Mouse (Mus musculus) midbrain, embryonic 10.5 days (tissue): ENCODE measurements around the gene Frmd5. TPM values are rescaled to one million over a fixed set of nuclear protein-coding genes. Genes with fewer than 3 reads are reported as not detected.

Experiments used
- DNase-seq: peaks from one replicate; pipeline ENCODE4 v3.0.0-alpha.2; 2017; ENCODE audit warnings: low spot score
- H3K27ac ChIP-seq: fragments of 300-500 bp; sonication (generic); replicated peaks from 2 replicates; pipeline ENCODE4 v1.5.1; 2016; ENCODE audit warnings: mild to moderate bottlenecking
- H3K27me3 ChIP-seq: fragments of 300-500 bp; sonication (generic); 2 replicates; pipeline ENCODE4 v1.6.1; 2016; ENCODE audit warnings: low read depth, mild to moderate bottlenecking; ENCODE audit not compliant: poor library complexity, severe bottlenecking
- H3K36me3 ChIP-seq: fragments of 300-500 bp; sonication (generic); 2 replicates; pipeline ENCODE4 v1.6.1; 2016; ENCODE audit warnings: mild to moderate bottlenecking, moderate library complexity
- H3K4me1 ChIP-seq: fragments of 300-500 bp; sonication (generic); 2 replicates; pipeline ENCODE4 v1.6.1; 2016
- H3K4me3 ChIP-seq: fragments of 300-500 bp; sonication (generic); 2 replicates; pipeline ENCODE4 v1.5.1; 2016; ENCODE audit warnings: mild to moderate bottlenecking, moderate library complexity
- H3K9me3 ChIP-seq: fragments of 300-500 bp; sonication (generic); replicated peaks from 2 replicates; pipeline ENCODE4 v1.6.1; 2016; ENCODE audit warnings: mild to moderate bottlenecking
- WGBS: fragments of 180-500 bp; shearing (Covaris S2); methylation state at CpG from one replicate; pipeline ENCODE4 v1.1.7; 2016; 5-methylcytosine and 5-hydroxymethylcytosine counted together
- polyA plus RNA-seq: library from polyadenylated mRNA; unstranded; fragments of >200 nt; fragmentation: Nextera tagmentation; extraction: Ambion mirVana; gene quantifications from 2 replicates; pipeline ENCODE4 v1.2.1, GENCODE M21; 2016

The Frmd5 gene
- polyA plus RNA-seq, 1 experiment from 2014 or later = 10.9 TPM

DNA sequence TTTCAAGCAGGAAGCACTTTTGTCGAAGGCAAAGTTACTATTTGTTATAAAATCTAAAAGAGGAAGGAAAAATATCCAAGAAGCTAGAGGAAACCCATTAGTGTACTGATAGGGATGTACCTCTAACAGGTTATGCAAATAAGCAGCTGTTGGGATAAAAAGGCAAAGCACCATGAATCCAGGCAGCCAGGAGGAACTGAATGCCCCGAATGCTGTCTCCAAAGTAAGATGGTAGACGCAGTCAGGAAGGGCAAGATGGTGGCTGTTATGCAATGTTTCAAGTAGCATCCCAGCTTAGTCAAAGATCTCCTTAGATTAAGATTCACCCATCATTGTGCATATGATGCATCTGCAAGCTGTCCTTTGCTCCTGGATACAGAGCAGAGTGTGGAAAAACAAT is 2.2 kb upstream of the Frmd5 start:
- no peaks in the 10 kb centered on the region for H3K9me3 ChIP-seq
- H3K27ac ChIP-seq = no peak overlapping the region
- no peaks in the 10 kb centered on the region for H3K36me3 ChIP-seq
- WGBS = 84% methylated on average over 3 of the region's 3 CpGs
- H3K27me3 ChIP-seq = peaks cover 40% of the 10 kb centered on the region
- no peak overlapping the region for H3K4me3 ChIP-seq
- H3K4me1 ChIP-seq = peaks cover 29% of the 10 kb centered on the region
- no peak for DNase-seq

DNA sequence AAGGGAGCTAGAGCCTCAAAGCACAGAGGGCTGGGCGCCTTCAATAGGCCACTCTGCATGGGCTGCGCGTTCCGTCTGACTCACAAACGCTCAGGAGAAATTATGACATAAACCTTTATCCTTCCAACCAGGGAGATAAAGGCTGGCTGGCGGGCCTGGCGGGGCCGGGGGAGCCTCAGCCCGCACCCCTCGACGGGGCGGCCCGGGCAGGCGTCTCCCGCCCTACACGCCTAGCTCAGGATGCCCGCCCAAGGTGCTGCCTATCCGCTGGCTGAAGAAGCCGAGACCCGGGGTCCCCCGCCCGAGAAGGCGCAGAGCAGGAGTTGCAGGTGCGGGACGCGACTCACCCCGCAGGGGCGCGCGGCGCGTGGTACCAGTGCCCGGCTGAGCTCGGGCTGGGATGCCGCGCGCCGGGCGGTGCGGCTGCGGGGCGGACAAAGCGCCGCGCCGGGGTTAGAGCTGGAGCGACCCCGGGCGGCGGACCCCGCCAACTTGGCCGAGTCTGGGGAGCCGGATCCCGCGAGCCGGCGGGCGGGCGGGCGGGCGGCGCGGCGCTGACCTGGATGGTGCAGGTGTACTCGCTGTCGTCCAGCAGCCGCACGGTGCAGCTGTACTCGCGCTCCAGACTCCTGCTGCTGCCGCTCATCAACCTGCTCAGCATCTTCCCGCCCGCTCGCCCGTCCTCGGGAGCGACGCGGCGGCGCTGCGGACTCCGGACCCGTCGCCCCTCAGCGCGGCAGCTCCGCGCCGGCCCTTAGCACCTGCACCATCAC is 530 bp downstream of the Frmd5 start:
- peaks cover 37% of the 10 kb centered on the region for H3K4me1 ChIP-seq
- H3K27me3 ChIP-seq = peaks cover 40% of the 10 kb centered on the region
- peak; percentile 78 for DNase-seq
- peak overlapping the region; percentile 69 for H3K4me3 ChIP-seq
- no peaks in the 10 kb centered on the region for H3K36me3 ChIP-seq
- H3K9me3 ChIP-seq = no peaks in the 10 kb centered on the region
- under 1% methylated on average over 86 of the region's 90 CpGs for WGBS
- H3K27ac ChIP-seq = peak overlapping the region; percentile 88

DNA sequence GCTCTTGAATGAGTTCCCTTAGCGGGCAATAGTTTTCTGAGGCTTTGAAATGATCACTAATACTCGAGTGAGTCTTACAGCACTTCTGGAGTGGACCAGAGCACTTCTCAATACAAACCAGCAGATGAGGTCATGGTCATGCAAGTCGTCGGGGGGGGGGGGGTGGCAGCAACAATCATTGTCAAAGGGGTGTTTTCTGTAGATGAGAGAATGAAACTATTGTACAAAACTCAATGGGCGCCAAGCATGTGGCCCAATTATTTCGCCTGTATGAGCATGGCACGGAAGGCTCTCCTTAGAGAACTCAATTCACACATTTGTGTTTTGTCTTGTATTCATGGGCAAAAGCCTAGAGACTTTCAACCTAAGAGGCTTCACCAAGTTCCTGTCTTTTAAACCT is 7.8 kb downstream of the Frmd5 start:
- no peaks in the 10 kb centered on the region for H3K27me3 ChIP-seq
- H3K4me3 ChIP-seq = no peak overlapping the region
- no peak overlapping the region for H3K27ac ChIP-seq
- H3K36me3 ChIP-seq = peaks cover 8% of the 10 kb centered on the region
- no peak for DNase-seq
- peaks cover 11% of the 10 kb centered on the region for H3K4me1 ChIP-seq
- H3K9me3 ChIP-seq = no peaks in the 10 kb centered on the region
- WGBS = 87% methylated on average over 7 of the region's 7 CpGs

DNA sequence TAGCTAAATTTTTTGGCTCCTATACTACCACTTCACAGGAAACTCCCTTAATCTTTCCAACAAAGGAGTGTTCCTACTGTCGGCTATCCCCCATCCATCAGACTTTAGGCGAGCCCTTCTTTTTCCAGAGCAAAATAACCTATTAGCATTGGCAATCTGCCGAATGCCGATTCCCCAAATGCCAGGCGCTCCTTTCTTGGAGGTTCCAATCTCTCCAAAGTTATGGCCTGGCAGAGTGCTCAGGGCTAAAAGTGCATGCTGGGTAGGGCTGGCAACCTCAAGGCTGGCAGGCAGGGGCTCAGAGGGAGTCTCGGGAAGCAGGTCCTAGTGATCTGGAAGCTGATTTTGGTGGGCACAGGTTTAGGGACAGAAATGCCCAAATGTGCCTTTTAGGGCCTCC is 10.9 kb downstream of the Frmd5 start:
- no peaks in the 10 kb centered on the region for H3K9me3 ChIP-seq
- H3K27ac ChIP-seq = no peak overlapping the region
- H3K36me3 ChIP-seq = peaks cover 8% of the 10 kb centered on the region
- H3K4me1 ChIP-seq = no peaks in the 10 kb centered on the region
- H3K27me3 ChIP-seq = no peaks in the 10 kb centered on the region
- WGBS = 89% methylated on average over 6 of the region's 6 CpGs
- no peak overlapping the region for H3K4me3 ChIP-seq
- DNase-seq = no peak

DNA sequence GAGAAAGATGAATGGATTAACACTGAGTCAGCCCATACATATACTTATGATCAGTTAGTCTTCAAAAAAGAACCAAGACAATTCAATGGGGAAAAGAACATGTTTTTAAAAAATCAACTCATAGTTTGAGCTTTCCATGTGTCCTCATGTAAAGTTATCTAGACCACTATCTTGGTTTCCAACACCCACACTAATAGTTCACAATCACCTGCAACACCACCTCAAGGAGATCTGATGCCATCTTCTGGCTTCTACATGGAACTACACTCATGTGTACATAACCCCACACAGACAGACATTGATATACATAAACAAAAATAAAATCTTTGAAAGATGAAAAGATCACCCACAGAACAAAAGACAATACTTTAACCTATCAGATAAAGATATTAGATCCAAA is 17.1 kb downstream of the Frmd5 start:
- no peaks in the 10 kb centered on the region for H3K9me3 ChIP-seq
- H3K27ac ChIP-seq = no peak overlapping the region
- peaks cover 7% of the 10 kb centered on the region; the same call in 1 of the 2 replicates for H3K4me1 ChIP-seq
- peaks cover 7% of the 10 kb centered on the region for H3K36me3 ChIP-seq
- no peaks in the 10 kb centered on the region for H3K27me3 ChIP-seq
- DNase-seq = no peak
- H3K4me3 ChIP-seq = no peak overlapping the region

DNA sequence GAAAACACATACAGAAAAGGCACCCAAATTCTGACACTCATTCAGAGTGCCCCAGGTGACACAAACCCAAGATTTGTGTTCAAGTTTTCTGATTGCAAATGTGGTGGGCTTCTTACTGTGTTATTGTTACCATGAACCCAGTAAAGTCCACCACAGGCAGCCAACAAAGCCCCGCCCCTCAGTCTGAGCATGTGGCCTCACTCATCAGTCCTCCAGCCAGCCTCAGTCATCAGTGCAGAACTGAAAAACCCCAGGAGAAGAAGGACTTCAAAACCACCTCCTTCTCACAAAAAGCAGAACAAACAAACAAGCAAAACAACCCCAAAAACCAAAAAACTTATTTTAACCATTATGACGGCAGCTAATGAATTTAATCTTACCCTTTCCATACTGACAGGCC is 18.5 kb downstream of the Frmd5 start:
- Histone ChIP-seq H3K27ac (no peak overlapping the region), H3K27me3 (no peaks in the 10 kb centered on the region), H3K9me3 (no peaks in the 10 kb centered on the region), H3K36me3 (peaks cover 7% of the 10 kb centered on the region), H3K4me3 (no peak overlapping the region), H3K4me1 (peaks cover 7% of the 10 kb centered on the region; the same call in 1 of the 2 replicates)
- 81% methylated on average over 2 of the region's 2 CpGs for WGBS
- DNase-seq = no peak

DNA sequence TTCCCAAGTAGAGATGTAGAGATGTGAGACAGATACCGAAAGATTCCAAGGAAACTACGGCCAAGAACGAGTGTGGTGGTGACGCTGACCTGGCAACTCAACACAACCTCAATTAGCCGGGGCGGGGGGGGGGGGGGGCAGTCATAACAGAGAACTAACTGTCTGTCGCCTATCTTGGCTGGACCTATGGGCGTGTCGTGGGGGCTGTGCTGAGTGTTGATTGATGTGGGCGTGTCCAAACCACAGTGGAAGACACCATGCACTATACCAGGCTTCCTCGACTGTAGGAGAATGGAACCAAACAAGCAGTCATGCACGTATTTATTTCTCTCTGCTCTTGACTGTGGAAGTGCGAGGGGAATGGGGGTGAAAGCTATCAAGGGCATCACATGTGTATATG is 19.1 kb downstream of the Frmd5 start:
- no peak for DNase-seq
- H3K9me3 ChIP-seq = no peaks in the 10 kb centered on the region
- H3K4me3 ChIP-seq = no peak overlapping the region
- H3K27me3 ChIP-seq = no peaks in the 10 kb centered on the region
- 79% methylated on average over 13 of the region's 13 CpGs for WGBS
- H3K36me3 ChIP-seq = peaks cover 7% of the 10 kb centered on the region
- H3K4me1 ChIP-seq = peaks cover 7% of the 10 kb centered on the region; the same call in 1 of the 2 replicates
- no peak overlapping the region for H3K27ac ChIP-seq

DNA sequence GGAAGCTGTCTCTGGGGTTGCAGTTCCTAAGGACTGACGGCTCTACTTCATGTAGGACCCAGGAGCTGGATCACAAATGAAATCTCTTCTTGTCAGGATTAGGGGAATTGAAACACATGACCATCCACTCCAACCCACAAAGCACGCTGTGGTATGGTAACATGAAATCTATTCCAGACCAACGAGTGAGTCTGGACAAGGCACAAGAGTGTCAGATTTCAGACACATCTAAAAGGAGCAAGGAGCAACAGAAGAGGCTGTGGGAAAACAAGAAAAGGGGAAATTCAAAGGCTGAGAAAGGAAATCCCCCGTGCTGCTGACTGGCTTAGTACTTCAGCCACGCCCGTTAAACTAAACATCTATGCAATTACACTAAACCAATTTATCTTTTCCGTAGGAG is 19.6 kb downstream of the Frmd5 start:
- 65% methylated on average over 7 of the region's 7 CpGs for WGBS
- Histone ChIP-seq H3K36me3 (peaks cover 7% of the 10 kb centered on the region), H3K27ac (no peak overlapping the region), H3K9me3 (no peaks in the 10 kb centered on the region), H3K4me3 (no peak overlapping the region), H3K27me3 (no peaks in the 10 kb centered on the region), H3K4me1 (peaks cover 7% of the 10 kb centered on the region; the same call in 1 of the 2 replicates)
- DNase-seq = no peak

DNA sequence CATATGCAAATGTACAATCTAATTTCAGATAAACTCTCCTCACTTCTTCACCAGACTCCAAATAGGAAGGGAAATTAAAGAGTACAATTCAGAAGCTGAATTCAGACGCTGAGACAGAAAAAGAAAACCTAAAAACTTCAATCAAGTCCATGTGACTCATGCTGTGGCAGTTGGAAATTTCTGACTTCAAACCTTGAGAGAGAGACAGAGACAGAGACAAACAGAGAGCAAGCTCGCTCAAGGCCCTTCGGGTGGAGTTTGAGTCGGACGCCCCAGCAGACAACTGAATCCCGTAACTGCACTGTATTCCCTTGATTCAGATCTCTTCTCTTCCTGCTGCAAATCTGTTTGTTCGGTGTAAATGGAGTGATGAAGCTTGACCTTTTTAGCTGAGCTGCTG is 30.7 kb downstream of the Frmd5 start:
- WGBS = 84% methylated on average over 7 of the region's 7 CpGs
- no peaks in the 10 kb centered on the region for H3K36me3 ChIP-seq
- no peak overlapping the region for H3K4me3 ChIP-seq
- no peaks in the 10 kb centered on the region for H3K9me3 ChIP-seq
- H3K4me1 ChIP-seq = peaks cover 7% of the 10 kb centered on the region
- no peak for DNase-seq
- no peaks in the 10 kb centered on the region for H3K27me3 ChIP-seq
- no peak overlapping the region for H3K27ac ChIP-seq

DNA sequence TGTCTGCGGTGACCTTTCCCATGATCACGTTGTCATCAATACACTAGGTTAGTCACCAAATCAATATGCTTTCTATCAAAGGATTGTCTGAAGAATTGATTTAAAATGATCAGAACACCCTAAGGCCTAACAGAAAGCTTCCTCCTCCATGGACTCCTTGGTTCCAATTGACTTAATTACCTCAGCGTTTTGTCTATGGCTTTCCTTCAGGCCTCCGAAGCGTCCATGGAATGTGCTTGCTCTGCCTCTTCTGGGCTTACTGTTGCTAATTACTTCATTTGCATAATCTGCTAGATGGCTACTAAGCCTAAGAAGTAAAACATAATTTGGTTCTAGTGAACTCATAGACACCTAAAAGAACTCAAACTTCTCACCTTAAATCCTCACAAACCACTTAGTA is 42.0 kb downstream of the Frmd5 start:
- Histone ChIP-seq H3K4me3 (no peak overlapping the region), H3K27ac (no peak overlapping the region), H3K9me3 (peaks cover 8% of the 10 kb centered on the region; the same call in 1 of the 2 replicates), H3K4me1 (no peaks in the 10 kb centered on the region), H3K27me3 (no peaks in the 10 kb centered on the region), H3K36me3 (peaks cover 6% of the 10 kb centered on the region)
- DNase-seq = peak; percentile 1
- WGBS = 59% methylated on average over 5 of the region's 5 CpGs

DNA sequence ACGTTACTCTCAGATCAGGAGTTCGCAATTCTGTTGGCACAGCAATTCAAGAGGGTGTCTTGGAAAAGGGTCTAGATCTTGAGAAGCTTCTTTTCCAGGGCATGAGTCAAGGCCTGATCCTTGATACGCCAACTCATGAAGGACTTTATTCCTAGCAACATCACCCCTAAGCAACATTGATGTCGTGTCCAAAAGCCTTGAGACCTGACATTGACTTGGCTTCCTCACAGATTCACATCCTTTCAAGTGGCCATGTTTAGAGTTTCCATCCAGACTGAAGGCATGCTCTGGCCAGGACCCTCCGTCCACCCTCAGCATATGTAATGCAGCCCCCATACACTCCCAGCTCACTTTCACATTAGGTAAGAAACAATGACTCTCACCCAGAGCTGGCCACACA is 45.0 kb downstream of the Frmd5 start:
- Histone ChIP-seq H3K4me1 (no peaks in the 10 kb centered on the region), H3K9me3 (no peaks in the 10 kb centered on the region), H3K4me3 (no peak overlapping the region), H3K27me3 (no peaks in the 10 kb centered on the region), H3K36me3 (no peaks in the 10 kb centered on the region), H3K27ac (no peak overlapping the region)
- 89% methylated on average over 5 of the region's 5 CpGs for WGBS
- no peak for DNase-seq

DNA sequence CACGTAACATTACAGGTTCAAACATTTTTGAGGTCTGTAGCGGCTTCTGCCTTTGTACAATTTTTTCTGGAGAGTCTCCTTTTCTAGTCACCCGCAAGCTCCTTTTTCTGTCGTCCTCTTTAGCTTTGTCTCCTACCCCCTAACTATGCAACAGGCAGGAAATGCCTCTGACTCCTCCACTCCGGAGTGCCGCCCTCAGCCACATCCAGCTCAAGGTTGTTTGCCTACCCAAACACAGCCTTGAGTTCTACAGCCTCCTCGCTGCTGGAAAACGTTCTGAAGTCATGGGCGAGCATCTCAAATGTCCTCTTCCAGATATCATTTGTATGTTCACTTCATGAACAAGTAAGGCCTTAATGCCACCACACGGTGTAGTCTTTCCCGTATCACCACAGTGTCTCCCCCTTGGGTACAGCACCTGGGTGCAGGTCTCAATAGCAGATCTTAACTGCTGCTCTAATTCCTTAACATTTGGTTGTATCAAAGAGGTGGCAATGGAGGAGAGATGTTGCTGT is 45.5 kb downstream of the Frmd5 start:
- no peaks in the 10 kb centered on the region for H3K4me1 ChIP-seq
- 90% methylated on average over 11 of the region's 11 CpGs for WGBS
- H3K27ac ChIP-seq = no peak overlapping the region
- no peaks in the 10 kb centered on the region for H3K36me3 ChIP-seq
- H3K9me3 ChIP-seq = no peaks in the 10 kb centered on the region
- DNase-seq = no peak
- H3K4me3 ChIP-seq = no peak overlapping the region
- H3K27me3 ChIP-seq = no peaks in the 10 kb centered on the region

DNA sequence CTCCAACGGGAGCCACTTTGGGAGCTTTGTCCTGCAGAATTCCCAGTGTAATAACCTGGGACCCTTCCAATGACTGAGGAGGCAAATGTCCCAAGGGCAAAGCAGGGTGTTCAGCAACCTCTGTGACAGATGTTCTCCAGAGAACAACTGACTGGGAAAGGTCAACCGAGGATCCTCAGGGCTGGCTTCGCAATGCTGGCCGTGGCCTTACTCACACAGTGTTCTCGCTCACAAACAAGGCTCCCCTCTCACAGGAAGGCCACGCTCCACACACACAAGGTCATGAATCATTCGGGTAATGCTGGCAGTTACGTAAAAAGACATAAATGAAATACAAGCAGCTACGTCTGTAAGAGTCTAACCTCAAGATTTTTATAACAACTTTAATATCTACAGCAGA is 46.2 kb downstream of the Frmd5 start:
- H3K9me3 ChIP-seq = no peaks in the 10 kb centered on the region
- peaks cover 4% of the 10 kb centered on the region for H3K4me1 ChIP-seq
- no peaks in the 10 kb centered on the region for H3K27me3 ChIP-seq
- H3K36me3 ChIP-seq = no peaks in the 10 kb centered on the region
- H3K4me3 ChIP-seq = no peak overlapping the region
- no peak for DNase-seq
- H3K27ac ChIP-seq = no peak overlapping the region
- 95% methylated on average over 9 of the region's 9 CpGs for WGBS
